Mouse (Mus musculus): ENCODE data around the gene Lrrc28. TPM values are rescaled to one million over a fixed set of nuclear protein-coding genes. Genes with fewer than 3 reads are reported as not detected.
"Not testable (repeated sequence)": the region's sequence is repeated elsewhere in the genome, so short reads cannot be mapped to it uniquely, and the experiment has no call there.

Lrrc28 gene
- polyA plus RNA-seq, 1 experiment from 2014 or later: 26.3 TPM

DNA sequence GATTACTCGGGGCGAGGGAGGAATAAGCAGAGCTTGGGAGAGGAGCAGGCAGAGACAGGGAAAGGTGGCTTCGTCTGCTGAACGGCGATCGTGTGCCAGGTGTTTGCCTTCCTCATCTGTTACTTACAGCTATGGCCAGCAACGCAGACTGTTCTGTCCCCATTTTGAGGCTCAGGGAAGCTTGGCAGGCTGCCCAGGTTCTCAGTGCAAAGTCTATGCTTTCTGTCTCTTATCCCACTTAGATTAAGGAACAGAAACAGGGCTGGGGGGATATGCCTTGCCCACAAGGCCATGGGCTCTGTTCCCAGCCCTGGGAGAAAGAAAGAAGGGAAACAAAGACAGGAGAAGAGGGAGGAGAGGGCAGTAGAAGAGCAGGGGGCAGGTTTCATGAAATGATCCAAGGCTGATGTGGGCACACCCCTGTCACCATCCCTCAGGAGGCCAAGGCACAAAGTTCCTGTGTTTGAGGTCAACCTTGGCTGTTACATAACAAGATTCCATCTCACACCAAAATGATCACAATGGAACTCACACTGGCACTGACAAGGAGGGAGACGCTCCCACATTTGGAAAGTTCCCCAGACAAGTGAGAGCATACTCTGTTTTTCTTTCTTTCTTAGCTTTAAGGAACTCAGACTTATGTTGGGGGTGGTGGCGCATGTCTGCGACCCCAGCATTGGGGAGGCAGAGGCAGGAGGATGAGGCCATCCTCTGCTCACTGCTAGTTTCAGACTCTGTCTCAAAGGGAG is 116.8 kb downstream of the Lrrc28 start:
- WGBS: 92% methylated on average over 10 of the region's 10 CpGs
- Histone ChIP-seq H3K36me3 (ENCODE audit: control insufficient read depth, insufficient read depth, low read length) (no peaks in the 10 kb centered on the region), H3K9me3 (ENCODE audit: control insufficient read depth, low read length) (no peaks in the 10 kb centered on the region), H3K4me1 (replicated peaks; ENCODE audit: control insufficient read depth, insufficient read depth, low read length) (no peaks in the 10 kb centered on the region), H3K27me3 (ENCODE audit: control insufficient read depth, insufficient read depth, low read length) (no peaks in the 10 kb centered on the region), H3K27ac (ENCODE audit: low read depth, low read length) (no peak overlapping the region), H3K9ac (ENCODE audit: low read depth, low read length) (no peak overlapping the region), H3K4me3 (ENCODE audit: low read depth, low read length) (no peak overlapping the region), H3K4me2 (replicated peaks; ENCODE audit: low read depth, low read length) (no peak overlapping the region)
- DNase-seq (ENCODE audit: low spot score) (no peak), ATAC-seq (ENCODE audit: low FRiP score) (no peak)

DNA sequence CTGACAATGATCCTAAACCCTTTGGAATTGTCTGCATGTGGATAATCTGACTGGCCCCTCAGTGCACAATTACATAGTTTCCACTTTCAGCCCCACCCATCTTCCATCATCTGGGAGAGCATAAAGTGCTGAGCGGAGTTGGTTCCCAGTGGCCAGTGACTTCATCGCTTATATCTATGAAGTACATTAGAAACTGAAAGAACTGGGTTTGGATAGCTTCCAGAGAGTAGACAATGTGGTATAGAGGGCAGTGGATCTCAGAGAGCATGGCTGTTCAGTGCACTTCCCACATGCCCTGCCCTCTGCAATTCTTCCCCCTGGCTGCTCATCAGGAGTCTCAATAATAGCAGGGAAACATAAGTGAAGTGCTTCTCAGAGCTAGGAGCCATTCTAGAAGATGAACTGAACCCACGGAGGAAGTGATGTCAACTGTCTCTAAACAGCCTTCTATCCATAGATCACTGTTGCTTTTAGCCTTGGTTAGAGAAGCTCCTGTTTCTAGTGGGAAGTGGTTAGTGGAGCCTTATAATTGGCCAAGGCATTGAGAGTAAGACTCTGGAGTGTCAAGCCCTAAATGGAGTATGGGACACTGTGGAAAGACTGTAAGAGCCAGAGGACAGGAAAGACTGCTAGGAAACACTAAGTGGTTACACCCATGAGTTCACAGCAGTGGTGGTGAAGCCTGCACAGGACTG is 119.0 kb downstream of the Lrrc28 start:
- Histone ChIP-seq H3K4me1 (replicated peaks; ENCODE audit: control insufficient read depth, insufficient read depth, low read length) (no peaks in the 10 kb centered on the region), H3K4me3 (ENCODE audit: low read depth, low read length) (no peak overlapping the region), H3K9ac (ENCODE audit: low read depth, low read length) (no peak overlapping the region), H3K36me3 (ENCODE audit: control insufficient read depth, insufficient read depth, low read length) (no peaks in the 10 kb centered on the region), H3K27ac (ENCODE audit: low read depth, low read length) (no peak overlapping the region), H3K4me2 (replicated peaks; ENCODE audit: low read depth, low read length) (no peak overlapping the region), H3K9me3 (ENCODE audit: control insufficient read depth, low read length) (no peaks in the 10 kb centered on the region), H3K27me3 (ENCODE audit: control insufficient read depth, insufficient read depth, low read length) (no peaks in the 10 kb centered on the region)
- ATAC-seq (ENCODE audit: low FRiP score) (no peak), DNase-seq (ENCODE audit: low spot score) (no peak)
- WGBS: 93% methylated on average over 3 of the region's 3 CpGs

DNA sequence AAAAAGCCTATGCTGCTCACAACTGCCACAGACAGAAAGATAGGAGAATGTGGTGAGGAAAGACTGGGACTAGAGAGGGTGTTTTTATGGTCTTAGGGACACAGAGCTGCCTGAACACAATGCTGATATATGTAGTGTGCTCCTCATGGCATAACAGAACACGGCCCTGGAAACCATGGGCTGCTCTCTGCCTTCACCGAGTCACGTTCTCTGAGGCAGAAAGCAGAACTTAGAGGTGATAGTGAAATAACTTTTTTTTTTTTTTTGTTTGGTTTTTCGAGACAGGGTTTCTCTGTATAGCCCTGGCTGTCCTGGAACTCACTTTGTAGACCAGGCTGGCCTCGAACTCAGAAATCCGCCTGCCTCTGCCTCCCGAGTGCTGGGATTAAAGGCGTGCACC is 121.0 kb downstream of the Lrrc28 start:
- not testable (repeated sequence) for H3K27ac ChIP-seq (ENCODE audit: low read depth, low read length); DNase-seq (ENCODE audit: low spot score); H3K4me2 ChIP-seq (replicated peaks; ENCODE audit: low read depth, low read length); ATAC-seq (ENCODE audit: low FRiP score); H3K36me3 ChIP-seq (ENCODE audit: control insufficient read depth, insufficient read depth, low read length); H3K9ac ChIP-seq (ENCODE audit: low read depth, low read length); H3K4me1 ChIP-seq (replicated peaks; ENCODE audit: control insufficient read depth, insufficient read depth, low read length); H3K9me3 ChIP-seq (ENCODE audit: control insufficient read depth, low read length); H3K27me3 ChIP-seq (ENCODE audit: control insufficient read depth, insufficient read depth, low read length); H3K4me3 ChIP-seq (ENCODE audit: low read depth, low read length)
- 87% methylated on average over 8 of the region's 8 CpGs for WGBS

DNA sequence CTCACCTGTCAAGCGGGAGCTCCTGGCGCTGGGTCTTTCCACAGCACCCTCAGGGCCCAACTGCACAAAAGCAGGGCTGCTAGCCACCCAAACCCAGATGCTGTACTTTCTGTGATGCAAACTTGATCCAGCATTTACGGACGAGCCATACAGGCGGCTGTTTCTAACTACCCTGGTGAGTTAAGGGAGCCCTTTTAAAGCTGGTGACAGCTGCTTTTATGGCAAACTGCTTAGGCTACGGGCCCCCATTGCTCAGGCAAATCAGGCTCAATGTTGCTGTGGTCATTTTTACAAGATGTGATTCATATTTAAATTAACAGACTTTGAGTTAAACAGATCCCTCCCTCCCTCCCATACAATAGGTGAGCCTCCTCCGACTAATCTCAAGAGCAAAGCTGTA is 121.7 kb downstream of the Lrrc28 start:
- Histone ChIP-seq H3K36me3 (ENCODE audit: control insufficient read depth, insufficient read depth, low read length) (no peaks in the 10 kb centered on the region), H3K4me1 (replicated peaks; ENCODE audit: control insufficient read depth, insufficient read depth, low read length) (no peaks in the 10 kb centered on the region), H3K27me3 (ENCODE audit: control insufficient read depth, insufficient read depth, low read length) (no peaks in the 10 kb centered on the region), H3K27ac (ENCODE audit: low read depth, low read length) (no peak overlapping the region), H3K9ac (ENCODE audit: low read depth, low read length) (no peak overlapping the region), H3K4me3 (ENCODE audit: low read depth, low read length) (no peak overlapping the region), H3K9me3 (ENCODE audit: control insufficient read depth, low read length) (no peaks in the 10 kb centered on the region), H3K4me2 (replicated peaks; ENCODE audit: low read depth, low read length) (no peak overlapping the region)
- ATAC-seq (ENCODE audit: low FRiP score) (no peak), DNase-seq (ENCODE audit: low spot score) (no peak)
- 64% methylated on average over 7 of the region's 7 CpGs for WGBS

DNA sequence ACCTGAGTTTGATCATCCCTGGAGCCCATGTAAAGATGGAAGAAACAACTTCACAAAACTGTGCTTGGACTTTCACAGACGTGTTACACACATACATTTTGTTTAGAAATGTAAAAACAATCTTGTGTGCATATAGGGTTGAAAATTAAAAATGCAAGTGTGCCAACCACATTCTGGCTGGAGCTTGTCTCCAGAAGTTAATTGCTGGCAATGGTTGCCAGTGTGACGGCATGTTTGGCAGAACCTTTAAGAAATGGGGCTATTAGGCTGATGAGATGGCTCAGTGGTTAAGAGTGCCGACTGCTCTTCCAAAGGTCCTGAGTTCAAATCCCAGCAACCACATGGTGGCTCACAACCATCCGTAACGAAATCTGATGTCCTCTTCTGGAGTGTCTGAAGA is 123.3 kb downstream of the Lrrc28 start:
- ATAC-seq (ENCODE audit: low FRiP score); H3K36me3 ChIP-seq (ENCODE audit: control insufficient read depth, insufficient read depth, low read length); DNase-seq (ENCODE audit: low spot score); H3K4me2 ChIP-seq (replicated peaks; ENCODE audit: low read depth, low read length); H3K4me1 ChIP-seq (replicated peaks; ENCODE audit: control insufficient read depth, insufficient read depth, low read length); H3K27ac ChIP-seq (ENCODE audit: low read depth, low read length); H3K9ac ChIP-seq (ENCODE audit: low read depth, low read length); H3K27me3 ChIP-seq (ENCODE audit: control insufficient read depth, insufficient read depth, low read length); H3K9me3 ChIP-seq (ENCODE audit: control insufficient read depth, low read length); H3K4me3 ChIP-seq (ENCODE audit: low read depth, low read length): not testable (repeated sequence)
- WGBS: 85% methylated on average over 3 of the region's 5 CpGs

DNA sequence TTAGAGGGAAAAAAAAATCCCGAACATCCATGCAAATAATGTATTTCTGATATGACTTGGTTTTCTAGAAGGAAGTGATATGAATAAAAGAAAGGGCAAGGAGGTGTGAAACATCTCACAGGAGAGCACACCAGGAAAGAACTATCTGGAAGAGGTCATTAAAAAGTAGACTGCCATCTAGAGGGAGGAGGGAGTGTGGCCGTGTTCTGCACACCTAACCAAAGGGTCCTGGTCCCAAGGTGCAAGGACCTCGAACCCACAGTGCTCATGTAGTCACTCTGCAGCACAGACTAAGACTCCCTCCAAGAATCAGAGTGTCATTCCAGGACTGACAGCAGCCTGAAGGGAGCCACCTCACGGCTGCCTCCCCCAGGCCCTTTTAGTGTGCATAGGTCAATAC is 124.1 kb downstream of the Lrrc28 start:
- no peak overlapping the region for H3K27ac ChIP-seq (ENCODE audit: low read depth, low read length)
- no peak overlapping the region for H3K9ac ChIP-seq (ENCODE audit: low read depth, low read length)
- no peaks in the 10 kb centered on the region for H3K27me3 ChIP-seq (ENCODE audit: control insufficient read depth, insufficient read depth, low read length)
- WGBS: 82% methylated on average over 4 of the region's 4 CpGs
- no peak for ATAC-seq (ENCODE audit: low FRiP score)
- H3K4me2 ChIP-seq (replicated peaks; ENCODE audit: low read depth, low read length): no peak overlapping the region
- no peak for DNase-seq (ENCODE audit: low spot score)
- H3K4me3 ChIP-seq (ENCODE audit: low read depth, low read length): no peak overlapping the region
- no peaks in the 10 kb centered on the region for H3K36me3 ChIP-seq (ENCODE audit: control insufficient read depth, insufficient read depth, low read length)
- no peaks in the 10 kb centered on the region for H3K9me3 ChIP-seq (ENCODE audit: control insufficient read depth, low read length)
- no peaks in the 10 kb centered on the region for H3K4me1 ChIP-seq (replicated peaks; ENCODE audit: control insufficient read depth, insufficient read depth, low read length)

DNA sequence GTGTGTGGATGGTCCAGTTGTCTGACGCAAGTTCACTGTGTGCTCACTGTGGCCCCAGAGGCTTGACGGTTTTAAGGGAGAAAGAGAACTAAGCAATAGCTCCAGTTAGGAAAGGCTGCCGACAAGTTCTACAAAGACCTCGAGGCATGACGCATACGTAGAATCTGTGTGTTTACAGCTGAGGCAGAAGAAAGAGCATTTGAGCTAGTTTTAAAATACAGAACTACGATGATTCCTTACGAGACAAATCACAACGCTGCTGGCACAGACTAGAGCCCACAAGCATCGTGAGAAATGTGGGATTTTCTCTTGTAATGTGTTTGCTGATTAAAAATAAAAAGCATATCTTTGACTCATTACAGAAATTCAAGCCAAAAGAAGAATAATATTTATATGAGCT is 125.1 kb downstream of the Lrrc28 start:
- H3K9ac ChIP-seq (ENCODE audit: low read depth, low read length): no peak overlapping the region
- no peaks in the 10 kb centered on the region for H3K27me3 ChIP-seq (ENCODE audit: control insufficient read depth, insufficient read depth, low read length)
- ATAC-seq (ENCODE audit: low FRiP score): no peak
- no peaks in the 10 kb centered on the region for H3K9me3 ChIP-seq (ENCODE audit: control insufficient read depth, low read length)
- 95% methylated on average over 10 of the region's 10 CpGs for WGBS
- no peaks in the 10 kb centered on the region for H3K4me1 ChIP-seq (replicated peaks; ENCODE audit: control insufficient read depth, insufficient read depth, low read length)
- H3K4me3 ChIP-seq (ENCODE audit: low read depth, low read length): no peak overlapping the region
- DNase-seq (ENCODE audit: low spot score): no peak
- H3K36me3 ChIP-seq (ENCODE audit: control insufficient read depth, insufficient read depth, low read length): no peaks in the 10 kb centered on the region
- H3K27ac ChIP-seq (ENCODE audit: low read depth, low read length): no peak overlapping the region
- H3K4me2 ChIP-seq (replicated peaks; ENCODE audit: low read depth, low read length): no peak overlapping the region

DNA sequence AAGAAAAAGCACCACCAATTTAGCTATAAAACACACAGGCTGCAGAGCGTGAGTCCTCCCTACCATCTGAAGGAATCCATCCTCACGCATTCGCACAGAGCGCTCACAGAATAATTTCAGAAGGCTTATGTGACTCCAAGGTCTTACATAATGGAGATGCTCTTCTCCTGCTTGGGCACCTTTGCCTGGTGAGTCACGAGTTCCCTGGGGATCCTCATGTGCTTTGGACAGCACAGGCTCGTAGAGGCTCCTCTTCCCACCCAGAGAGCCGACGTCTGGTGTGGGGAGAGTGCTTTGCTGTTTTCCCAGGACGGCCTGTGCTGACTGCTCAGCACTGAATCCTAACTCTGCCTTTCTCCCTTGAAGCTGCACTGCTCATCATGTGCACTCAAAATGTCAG is 129.4 kb downstream of the Lrrc28 start:
- H3K4me1 ChIP-seq (replicated peaks; ENCODE audit: control insufficient read depth, insufficient read depth, low read length): no peaks in the 10 kb centered on the region
- no peak overlapping the region for H3K4me3 ChIP-seq (ENCODE audit: low read depth, low read length)
- 86% methylated on average over 9 of the region's 9 CpGs for WGBS
- no peak overlapping the region for H3K27ac ChIP-seq (ENCODE audit: low read depth, low read length)
- H3K36me3 ChIP-seq (ENCODE audit: control insufficient read depth, insufficient read depth, low read length): no peaks in the 10 kb centered on the region
- H3K9me3 ChIP-seq (ENCODE audit: control insufficient read depth, low read length): no peaks in the 10 kb centered on the region
- ATAC-seq (ENCODE audit: low FRiP score) (no peak), DNase-seq (ENCODE audit: low spot score) (no peak)
- H3K27me3 ChIP-seq (ENCODE audit: control insufficient read depth, insufficient read depth, low read length): no peaks in the 10 kb centered on the region
- no peak overlapping the region for H3K4me2 ChIP-seq (replicated peaks; ENCODE audit: low read depth, low read length)
- no peak overlapping the region for H3K9ac ChIP-seq (ENCODE audit: low read depth, low read length)

DNA sequence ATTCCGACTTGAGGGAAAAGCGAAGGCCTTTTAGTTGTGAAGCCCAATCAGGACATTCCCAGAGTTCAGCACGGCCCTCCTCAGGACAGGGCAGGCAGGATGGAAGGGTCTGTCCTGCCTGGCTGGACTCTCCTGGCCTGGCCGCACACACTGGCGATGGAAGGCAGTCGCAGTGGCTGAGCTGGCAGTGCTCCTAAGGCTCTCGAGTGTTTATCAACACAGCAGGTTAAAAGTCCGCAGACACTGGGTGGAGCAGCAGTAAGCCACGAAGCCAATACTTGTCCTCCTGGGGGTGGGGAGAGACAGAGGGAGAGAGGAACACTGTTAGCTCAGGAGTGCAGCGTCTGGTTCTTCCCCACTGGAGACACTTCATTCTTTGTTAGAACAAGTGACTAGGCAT is 130.2 kb downstream of the Lrrc28 start:
- no peak for ATAC-seq (ENCODE audit: low FRiP score)
- 55% methylated on average over 10 of the region's 10 CpGs for WGBS

More for the DNA sequence above, 130.2 kb downstream of the Lrrc28 start:
- Histone ChIP-seq H3K27ac (ENCODE audit: low read depth, low read length) (no peak overlapping the region), H3K36me3 (ENCODE audit: control insufficient read depth, insufficient read depth, low read length) (no peaks in the 10 kb centered on the region), H3K4me3 (ENCODE audit: low read depth, low read length) (no peak overlapping the region), H3K9ac (ENCODE audit: low read depth, low read length) (no peak overlapping the region), H3K27me3 (ENCODE audit: control insufficient read depth, insufficient read depth, low read length) (no peaks in the 10 kb centered on the region), H3K4me2 (replicated peaks; ENCODE audit: low read depth, low read length) (no peak overlapping the region), H3K4me1 (replicated peaks; ENCODE audit: control insufficient read depth, insufficient read depth, low read length) (no peaks in the 10 kb centered on the region), H3K9me3 (ENCODE audit: control insufficient read depth, low read length) (no peaks in the 10 kb centered on the region)
- DNase-seq (ENCODE audit: low spot score): no peak

Data from hindbrain, embryonic 11.5 days (tissue).